Mouse (Mus musculus): ENCODE data around the gene Pfkfb3. TPM values are rescaled to one million over a fixed set of nuclear protein-coding genes. Genes with fewer than 3 reads are reported as not detected.
A peak's percentile ranks its signal among the peaks of the same experiment; 100 is the strongest.

Gene Pfkfb3
- polyA plus RNA-seq, 2 experiments: 2.6 to 5.2 TPM

DNA sequence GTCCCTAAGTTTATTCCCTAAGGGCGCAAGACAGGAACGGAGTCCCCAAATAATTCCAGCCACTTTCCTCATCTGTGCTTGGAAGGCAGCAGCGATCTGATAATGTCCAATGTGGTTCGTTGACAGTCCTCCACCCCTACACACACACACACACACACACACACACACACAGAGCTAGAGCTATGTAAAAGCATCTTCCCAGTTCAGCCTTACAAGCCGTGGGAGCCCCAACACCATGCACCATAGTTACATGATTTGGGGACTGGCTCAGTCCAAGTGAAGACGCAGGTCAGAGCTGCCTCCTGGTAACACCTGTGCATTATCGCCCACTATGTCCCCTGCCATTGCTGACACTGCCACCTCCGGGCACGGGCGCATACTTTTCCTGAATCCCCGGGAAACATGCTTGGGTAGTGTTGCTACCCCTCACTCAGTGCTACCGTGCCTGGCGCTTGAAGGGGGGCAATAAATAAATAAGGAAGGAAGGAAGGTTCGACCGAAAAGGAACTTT, 51.6 kb downstream of the Pfkfb3 start:
- ATAC-seq (ENCODE audit: insufficient read depth): no peak; the same call in 1 of the 2 replicates
- no peak for DNase-seq (ENCODE audit: low read depth in 3 of 3, low spot score in 3 of 3)
- Histone ChIP-seq H3K4me3 (ENCODE audit: insufficient read depth in 1 of 2, low read depth in 2 of 2, low read length in 2 of 2) (peak overlapping the region; percentile 39 to 54), H3K4me1 (replicated peaks; ENCODE audit: control insufficient read depth in 2 of 2, insufficient read depth in 2 of 2, low read length in 1 of 2) (no peaks in the 10 kb centered on the region), H3K4me2 (ENCODE audit: low read depth) (peak overlapping the region; percentile 73), H3K27ac (no peak overlapping the region), H3K9ac (replicated peaks) (no peak overlapping the region), H3K9me3 (ENCODE audit: control insufficient read depth, low read length) (no peaks in the 10 kb centered on the region), H3K36me3 (replicated peaks; ENCODE audit: control insufficient read depth, insufficient read depth, low read depth) (no peaks in the 10 kb centered on the region), H3K27me3 (ENCODE audit: control insufficient read depth, insufficient read depth, low read length) (peaks cover 34% of the 10 kb centered on the region)
- WGBS (ENCODE audit: insufficient replicate concordance): 1% methylated on average over 15 of the region's 15 CpGs
- TF ChIP-seq EP300 (IDR thresholded peaks at IDR 0.05; ENCODE audit: low read depth) (no peak), CTCF (IDR thresholded peaks at IDR 0.05; ENCODE audit: low read depth) (no peak)

DNA sequence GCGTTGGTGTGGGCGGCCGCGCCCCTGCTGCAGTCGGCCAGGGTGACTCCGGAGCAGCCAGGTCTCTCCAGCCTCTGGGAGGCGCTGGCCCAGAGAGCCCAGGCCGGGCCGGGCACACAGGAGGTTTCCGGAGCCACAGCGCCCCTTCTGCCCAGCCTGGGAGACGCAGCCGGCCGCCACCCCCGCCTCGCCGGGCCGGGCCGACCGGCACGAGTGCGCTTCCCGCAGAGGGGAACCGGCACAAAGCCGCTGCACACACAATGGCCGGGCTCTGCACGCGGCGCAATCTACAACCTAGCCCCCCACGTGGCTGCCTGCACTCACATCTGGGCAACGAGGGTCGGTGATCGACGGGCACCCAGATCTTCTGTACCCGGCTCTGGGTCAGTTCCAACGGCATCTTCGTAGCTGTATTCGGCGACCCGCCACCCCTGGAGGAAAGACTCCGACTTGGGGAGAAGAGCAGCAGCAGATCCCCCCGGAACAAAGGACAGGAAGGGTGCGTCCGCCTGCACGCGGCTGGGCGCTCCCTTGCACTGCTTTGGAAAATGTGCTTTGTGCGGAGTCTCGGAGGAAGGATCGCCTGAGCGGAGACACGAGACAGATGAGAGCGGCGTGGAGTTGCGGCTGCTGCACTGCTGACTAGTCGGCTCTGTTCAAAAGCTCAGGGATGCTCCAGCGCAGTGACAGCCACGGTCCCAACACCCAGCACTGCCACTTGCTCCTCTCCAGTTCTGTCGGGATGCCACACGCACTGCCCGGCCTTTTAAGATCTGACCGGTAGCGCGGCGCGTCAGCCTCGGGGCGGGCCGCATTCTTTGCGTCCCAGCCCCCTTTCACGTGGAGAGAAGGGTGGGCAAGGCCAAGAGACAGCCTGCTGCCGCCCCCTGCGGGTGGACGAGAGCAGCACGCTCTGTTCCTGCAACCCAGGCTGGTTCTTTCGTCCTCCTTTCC, 52.3 kb downstream of the Pfkfb3 start:
- no peak for TF ChIP-seq EP300 (IDR thresholded peaks at IDR 0.05; ENCODE audit: low read depth)
- peak; percentile 84 for TF ChIP-seq CTCF (IDR thresholded peaks at IDR 0.05; ENCODE audit: low read depth)
- Histone ChIP-seq H3K4me3 (ENCODE audit: insufficient read depth in 1 of 2, low read depth in 2 of 2, low read length in 2 of 2) (peak overlapping the region; percentile 39 to 54), H3K9ac (replicated peaks) (peak overlapping the region; percentile 43), H3K4me1 (replicated peaks; ENCODE audit: control insufficient read depth in 2 of 2, insufficient read depth in 2 of 2, low read length in 1 of 2) (peaks cover 0 to 4% of the 10 kb centered on the region in 2 experiments; a peak in 1 of 4 replicates), H3K36me3 (replicated peaks; ENCODE audit: control insufficient read depth, insufficient read depth, low read depth) (no peaks in the 10 kb centered on the region), H3K9me3 (ENCODE audit: control insufficient read depth, low read length) (no peaks in the 10 kb centered on the region), H3K4me2 (ENCODE audit: low read depth) (peak overlapping the region; percentile 73), H3K27me3 (ENCODE audit: control insufficient read depth, insufficient read depth, low read length) (peaks cover 34% of the 10 kb centered on the region), H3K27ac (no peak overlapping the region)
- WGBS (ENCODE audit: insufficient replicate concordance): under 1% methylated on average over 76 of the region's 76 CpGs
- ATAC-seq (ENCODE audit: insufficient read depth) (peak; percentile 77), DNase-seq (ENCODE audit: low read depth in 3 of 3, low spot score in 3 of 3) (peak; percentile 38 to 47 (median 43))

DNA sequence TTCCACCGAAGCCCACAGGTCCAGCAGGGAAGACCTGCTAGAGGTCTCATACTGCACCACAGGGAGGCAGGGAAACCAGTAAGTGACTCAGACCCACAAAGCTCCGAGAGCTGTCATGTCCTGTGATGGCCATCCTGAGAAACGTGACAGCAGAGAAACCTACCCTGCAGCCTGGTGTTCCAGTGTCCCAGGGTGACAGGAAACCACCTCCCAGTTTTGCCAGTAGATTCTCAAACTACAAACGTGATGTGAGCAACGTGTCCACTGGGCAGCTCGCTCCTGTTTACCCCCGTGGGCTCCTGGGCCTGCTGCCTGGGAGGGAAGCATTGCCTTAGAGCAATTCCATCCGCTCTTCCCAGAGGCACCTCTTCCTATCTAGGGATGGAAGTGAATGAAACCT, 53.2 kb downstream of the Pfkfb3 start:
- H3K4me1 ChIP-seq (replicated peaks; ENCODE audit: control insufficient read depth in 2 of 2, insufficient read depth in 2 of 2, low read length in 1 of 2): peaks cover 0 to 5% of the 10 kb centered on the region in 2 experiments; a peak in 1 of 4 replicates
- 16% methylated on average over 8 of the region's 8 CpGs for WGBS (ENCODE audit: insufficient replicate concordance)
- no peak for ATAC-seq (ENCODE audit: insufficient read depth)
- H3K27me3 ChIP-seq (ENCODE audit: control insufficient read depth, insufficient read depth, low read length): peaks cover 34% of the 10 kb centered on the region
- no peaks in the 10 kb centered on the region for H3K9me3 ChIP-seq (ENCODE audit: control insufficient read depth, low read length)
- peak overlapping the region; percentile 73 for H3K4me2 ChIP-seq (ENCODE audit: low read depth)
- H3K27ac ChIP-seq: no peak overlapping the region
- DNase-seq (ENCODE audit: low read depth in 3 of 3, low spot score in 3 of 3): no peak
- H3K9ac ChIP-seq (replicated peaks): no peak overlapping the region
- H3K4me3 ChIP-seq (ENCODE audit: insufficient read depth in 1 of 2, low read depth in 2 of 2, low read length in 2 of 2): peak overlapping the region; percentile 39 to 54
- H3K36me3 ChIP-seq (replicated peaks; ENCODE audit: control insufficient read depth, insufficient read depth, low read depth): no peaks in the 10 kb centered on the region
- TF ChIP-seq EP300 (IDR thresholded peaks at IDR 0.05; ENCODE audit: low read depth): no peak
- TF ChIP-seq CTCF (IDR thresholded peaks at IDR 0.05; ENCODE audit: low read depth): no peak

DNA sequence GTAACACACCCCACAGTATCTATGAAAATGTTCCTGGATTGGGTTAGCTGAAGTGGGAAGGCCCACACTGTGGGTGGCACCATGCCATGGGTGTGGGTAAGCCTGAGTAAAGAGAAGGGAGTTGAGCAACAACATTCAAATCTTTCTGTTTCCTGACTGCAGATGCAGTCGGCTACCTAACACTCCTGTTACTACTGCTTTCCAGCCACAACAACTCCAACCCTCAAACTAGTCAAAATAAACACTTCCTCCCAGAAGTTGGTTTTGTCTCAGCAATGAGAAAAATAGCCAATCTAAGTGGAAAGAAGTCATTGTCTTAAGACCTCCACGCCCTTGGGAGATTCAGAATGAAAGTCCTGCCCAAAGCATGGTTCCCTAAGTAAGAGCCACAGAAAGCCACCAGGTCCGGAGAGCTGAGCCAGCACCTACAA, 57.3 kb downstream of the Pfkfb3 start:
- H3K4me1 ChIP-seq (replicated peaks; ENCODE audit: control insufficient read depth in 2 of 2, insufficient read depth in 2 of 2, low read length in 1 of 2): peaks cover 0 to 5% of the 10 kb centered on the region in 2 experiments; a peak in 1 of 4 replicates
- TF ChIP-seq EP300 (IDR thresholded peaks at IDR 0.05; ENCODE audit: low read depth) (no peak), CTCF (IDR thresholded peaks at IDR 0.05; ENCODE audit: low read depth) (no peak)
- no peak for ATAC-seq (ENCODE audit: insufficient read depth)
- H3K27ac ChIP-seq: no peak overlapping the region
- no peak for DNase-seq (ENCODE audit: low read depth in 3 of 3, low spot score in 3 of 3)
- H3K27me3 ChIP-seq (ENCODE audit: control insufficient read depth, insufficient read depth, low read length): peaks cover 5% of the 10 kb centered on the region
- H3K4me2 ChIP-seq (ENCODE audit: low read depth): no peak overlapping the region
- 54% methylated on average over 3 of the region's 3 CpGs for WGBS (ENCODE audit: insufficient replicate concordance)
- no peaks in the 10 kb centered on the region for H3K36me3 ChIP-seq (replicated peaks; ENCODE audit: control insufficient read depth, insufficient read depth, low read depth)
- no peaks in the 10 kb centered on the region for H3K9me3 ChIP-seq (ENCODE audit: control insufficient read depth, low read length)
- no peak overlapping the region for H3K9ac ChIP-seq (replicated peaks)
- H3K4me3 ChIP-seq (ENCODE audit: insufficient read depth in 1 of 2, low read depth in 2 of 2, low read length in 2 of 2): no peak overlapping the region

DNA sequence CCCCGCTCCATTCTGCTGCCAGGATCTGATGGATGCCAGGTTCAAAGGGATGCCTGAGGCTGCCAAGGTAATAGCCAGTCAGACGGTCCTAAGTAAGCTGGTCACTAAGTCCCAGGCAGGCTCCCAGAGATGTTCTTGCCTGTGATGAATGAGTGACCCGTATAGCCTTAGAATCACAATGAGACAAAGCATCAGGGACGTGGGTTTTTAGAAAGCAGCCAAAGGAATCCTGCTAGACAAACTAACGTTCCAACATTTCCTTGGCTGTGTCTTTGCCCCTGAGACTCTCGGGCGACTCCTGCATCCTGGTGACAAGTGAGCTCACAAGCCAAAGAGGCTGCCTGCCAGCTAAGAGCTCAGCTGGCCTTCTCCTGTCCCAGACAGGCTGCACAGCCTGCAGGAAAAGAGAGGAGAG, 59.0 kb downstream of the Pfkfb3 start:
- peaks cover 0 to 5% of the 10 kb centered on the region in 2 experiments; a peak in 1 of 4 replicates for H3K4me1 ChIP-seq (replicated peaks; ENCODE audit: control insufficient read depth in 2 of 2, insufficient read depth in 2 of 2, low read length in 1 of 2)
- no peak overlapping the region for H3K4me2 ChIP-seq (ENCODE audit: low read depth)
- no peaks in the 10 kb centered on the region for H3K36me3 ChIP-seq (replicated peaks; ENCODE audit: control insufficient read depth, insufficient read depth, low read depth)
- H3K27ac ChIP-seq: no peak overlapping the region
- DNase-seq (ENCODE audit: low read depth in 3 of 3, low spot score in 3 of 3) (no peak), ATAC-seq (ENCODE audit: insufficient read depth) (no peak)
- H3K4me3 ChIP-seq (ENCODE audit: insufficient read depth in 1 of 2, low read depth in 2 of 2, low read length in 2 of 2): no peak overlapping the region
- H3K9me3 ChIP-seq (ENCODE audit: control insufficient read depth, low read length): no peaks in the 10 kb centered on the region
- WGBS (ENCODE audit: insufficient replicate concordance): 74% methylated on average over 7 of the region's 7 CpGs
- H3K27me3 ChIP-seq (ENCODE audit: control insufficient read depth, insufficient read depth, low read length): no peaks in the 10 kb centered on the region
- no peak for TF ChIP-seq CTCF (IDR thresholded peaks at IDR 0.05; ENCODE audit: low read depth)
- no peak for TF ChIP-seq EP300 (IDR thresholded peaks at IDR 0.05; ENCODE audit: low read depth)
- no peak overlapping the region for H3K9ac ChIP-seq (replicated peaks)

All from liver, embryonic 14.5 days (tissue).